Mouse (Mus musculus): ENCODE measurements around the gene Tnfrsf1b.

The Tnfrsf1b gene

GRCm38 (mm10) chr4:145246173-145247011, at the start of gene Tnfrsf1b:
Gene Tnfrsf1b, minus strand, starts transcription at chr4:145246870.
- DNase-seq (ENCODE audit: low read depth, low spot score): peak; percentile 67

DNA sequence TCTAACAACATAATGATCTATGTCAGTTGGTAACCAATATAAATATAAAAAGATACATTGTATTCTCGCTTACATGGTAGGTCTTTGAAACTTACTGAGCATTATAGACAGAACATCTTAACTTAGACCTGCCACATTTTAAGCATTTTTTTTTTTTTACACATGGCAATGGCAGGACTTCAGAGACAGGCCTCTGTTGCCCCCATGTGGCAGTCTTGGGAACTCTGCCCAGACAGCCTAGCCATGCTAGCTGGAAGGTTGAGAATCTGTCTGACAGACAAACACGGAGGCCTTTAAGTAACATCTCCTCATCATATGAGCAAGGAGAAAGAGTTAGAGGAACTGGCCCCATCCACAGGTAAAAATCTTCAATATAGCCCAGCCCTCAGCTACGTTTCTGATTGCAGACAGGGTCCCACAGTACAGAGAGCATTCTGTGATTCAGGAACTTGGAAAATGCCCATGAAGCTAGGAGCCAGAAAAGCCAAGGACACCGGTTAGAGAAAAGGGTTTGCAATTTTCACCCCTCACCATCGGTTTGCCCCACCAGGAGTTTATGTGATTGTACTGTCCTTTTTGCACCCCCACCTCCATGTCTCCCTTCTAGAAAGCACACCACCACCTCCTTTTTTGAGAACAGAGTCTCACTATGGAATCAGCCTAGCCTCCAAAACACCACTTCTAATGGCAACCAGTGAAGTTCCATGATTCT, 49.1 kb upstream of the Tnfrsf1b start:
- peak; percentile 83 for DNase-seq (ENCODE audit: low read depth, low spot score)

GRCm38 (mm10) chr4:145294588-145294987, 47.9 kb upstream of the Tnfrsf1b start:
- no peak for DNase-seq (ENCODE audit: low read depth, low spot score)

- DNase-seq (ENCODE audit: low read depth, low spot score): peak; percentile 94
Measured at GRCm38 (mm10) chr4:145286369-145287120, 39.9 kb upstream of the Tnfrsf1b start.

GRCm38 (mm10) chr4:145284675-145285074, 38.0 kb upstream of the Tnfrsf1b start:
- DNase-seq (ENCODE audit: low read depth, low spot score): no peak

GRCm38 (mm10) chr4:145283441-145283840, 36.8 kb upstream of the Tnfrsf1b start:
- DNase-seq (ENCODE audit: low read depth, low spot score): no peak

DNA sequence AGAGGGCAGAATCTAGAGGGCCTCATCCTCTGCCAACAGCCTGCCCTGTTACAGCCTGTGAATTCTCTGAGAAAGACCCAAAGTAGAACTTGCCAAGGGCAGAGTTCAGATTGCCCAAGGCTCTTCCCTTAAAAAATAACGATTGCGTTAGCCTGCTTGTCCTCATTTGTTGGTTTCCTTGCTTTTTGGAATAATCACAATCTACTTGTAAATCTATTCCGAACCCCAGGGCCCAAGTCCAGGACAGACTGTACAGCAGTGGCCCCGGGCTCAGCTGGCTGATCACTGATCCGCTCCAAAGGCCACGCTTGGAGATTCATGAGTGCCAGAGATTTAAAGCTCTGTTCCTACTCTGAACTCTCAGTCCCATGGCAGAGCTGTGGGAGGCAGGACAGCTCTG, 34.3 kb upstream of the Tnfrsf1b start:
- DNase-seq (ENCODE audit: low read depth, low spot score): no peak

DNA sequence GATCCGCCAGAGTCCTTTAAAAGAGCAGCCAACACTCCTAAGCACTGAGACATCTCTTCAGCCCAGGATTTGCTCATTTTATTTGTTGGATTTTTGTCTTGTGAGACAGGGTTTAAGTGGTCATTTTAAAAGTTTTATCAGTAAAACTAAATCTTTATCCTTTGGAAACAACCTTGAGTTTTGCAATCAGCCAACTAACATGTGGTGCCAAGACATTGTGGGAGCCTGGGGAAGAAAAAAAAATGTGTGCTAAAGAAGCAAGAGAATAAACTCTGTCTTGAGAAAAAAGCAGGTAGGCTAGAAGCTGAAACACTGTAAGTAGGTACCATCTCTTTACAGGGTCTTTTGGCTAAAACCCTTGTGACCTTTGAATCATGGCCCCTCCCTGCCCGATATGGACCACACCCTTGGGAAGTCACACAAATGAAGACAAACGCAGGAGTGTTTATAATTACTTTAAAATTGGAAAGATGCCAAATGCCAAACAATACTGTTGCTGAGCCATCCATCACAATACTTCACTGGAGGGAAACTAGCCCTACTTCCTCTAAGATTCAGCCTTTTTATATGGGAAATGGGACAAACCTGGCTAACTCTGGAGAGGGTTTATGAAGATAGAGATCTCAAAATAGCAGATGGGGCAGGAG, 32.2 kb upstream of the Tnfrsf1b start:
- peak; percentile 60 for DNase-seq (ENCODE audit: low read depth, low spot score)

- no peak for DNase-seq (ENCODE audit: low read depth, low spot score)
Measured at GRCm38 (mm10) chr4:145278231-145278630, 31.6 kb upstream of the Tnfrsf1b start.

DNA sequence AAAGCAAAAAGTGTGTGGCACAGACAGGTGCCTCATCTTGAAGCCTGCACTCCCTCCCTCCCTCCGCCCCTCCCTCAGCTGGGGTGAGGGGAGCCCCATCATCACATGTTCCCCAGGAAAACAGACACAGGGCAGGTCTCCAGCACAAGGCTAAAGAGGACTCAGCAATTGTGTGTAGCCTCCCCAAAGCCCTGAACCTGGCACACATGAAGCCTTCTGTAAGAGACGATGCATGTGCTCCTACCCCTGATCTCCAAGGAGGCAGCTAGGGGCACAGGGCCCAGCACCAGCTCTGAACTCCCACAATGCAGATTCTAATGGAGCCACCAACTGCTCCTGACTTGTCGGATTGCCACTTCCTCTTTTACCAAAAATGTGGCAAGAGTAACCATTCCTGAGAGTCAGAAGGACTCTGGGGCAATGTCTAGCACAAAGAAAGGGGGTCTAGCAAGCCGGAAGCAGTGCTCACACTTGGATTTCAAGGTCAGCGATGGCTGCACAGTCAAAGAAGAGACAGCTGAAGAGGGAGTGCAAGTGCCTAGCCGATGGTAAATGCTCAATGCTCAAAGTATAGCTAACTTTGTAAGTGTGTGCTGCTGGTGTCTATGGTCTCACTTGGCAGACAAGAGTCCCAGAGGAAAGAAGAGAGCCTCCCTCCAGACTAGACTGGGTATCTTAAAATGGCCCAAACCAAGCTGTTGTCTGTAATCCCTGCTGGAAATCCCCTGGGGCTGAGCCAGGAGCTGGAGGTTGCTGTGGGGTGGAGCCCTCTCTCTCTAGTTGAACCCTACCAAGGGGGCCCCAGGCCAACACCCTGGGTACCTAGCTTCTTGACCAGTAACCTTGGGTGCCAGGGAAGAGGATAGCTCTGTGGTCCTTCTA, 29.9 kb upstream of the Tnfrsf1b start:
- DNase-seq (ENCODE audit: low read depth, low spot score): peak; percentile 62

- DNase-seq (ENCODE audit: low read depth, low spot score): no peak
Measured at GRCm38 (mm10) chr4:145274887-145275286, 28.2 kb upstream of the Tnfrsf1b start.

- no peak for DNase-seq (ENCODE audit: low read depth, low spot score)
Measured at GRCm38 (mm10) chr4:145273923-145274322, 27.3 kb upstream of the Tnfrsf1b start.

DNA sequence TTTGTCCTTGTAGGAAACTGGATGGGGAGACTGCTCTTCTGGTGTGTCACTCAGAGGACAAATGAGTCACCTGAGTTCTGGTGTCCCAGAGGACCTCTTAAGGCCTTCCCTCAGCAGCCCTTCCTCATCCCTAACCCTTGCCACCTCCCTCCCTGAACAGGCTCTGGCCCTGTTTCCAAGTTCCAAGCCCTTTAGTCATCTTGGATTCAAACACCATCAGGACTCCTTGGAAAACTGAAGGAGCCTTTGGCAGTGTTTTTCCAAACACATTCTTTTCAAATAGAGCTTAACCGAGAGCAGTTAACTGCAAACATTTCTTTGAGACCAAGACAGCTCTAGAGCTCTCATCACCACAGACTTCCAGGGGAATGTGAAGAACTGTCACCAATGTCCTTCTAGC, 26.1 kb upstream of the Tnfrsf1b start:
- DNase-seq (ENCODE audit: low read depth, low spot score): peak; percentile 98

DNA sequence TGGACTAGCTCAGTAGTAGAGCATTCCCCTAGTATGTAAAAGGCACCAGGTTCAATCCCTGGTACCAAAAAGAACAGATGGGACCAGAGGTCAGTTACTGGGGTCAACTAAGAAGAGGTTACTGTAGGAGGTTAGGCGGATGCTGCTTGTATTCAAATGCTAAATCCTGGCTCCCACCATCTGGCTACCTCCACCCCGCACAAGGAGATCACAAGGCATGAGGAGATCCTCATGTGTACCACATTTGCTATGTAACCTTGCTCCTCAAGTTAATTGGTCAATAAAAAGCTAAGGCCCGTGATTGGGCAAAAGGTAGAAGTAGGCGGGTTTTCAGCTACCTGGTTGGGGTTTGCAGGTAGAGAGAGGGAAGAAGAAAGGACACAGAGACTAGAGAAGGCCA, 25.0 kb upstream of the Tnfrsf1b start:
- DNase-seq (ENCODE audit: low read depth, low spot score): no peak

DNA sequence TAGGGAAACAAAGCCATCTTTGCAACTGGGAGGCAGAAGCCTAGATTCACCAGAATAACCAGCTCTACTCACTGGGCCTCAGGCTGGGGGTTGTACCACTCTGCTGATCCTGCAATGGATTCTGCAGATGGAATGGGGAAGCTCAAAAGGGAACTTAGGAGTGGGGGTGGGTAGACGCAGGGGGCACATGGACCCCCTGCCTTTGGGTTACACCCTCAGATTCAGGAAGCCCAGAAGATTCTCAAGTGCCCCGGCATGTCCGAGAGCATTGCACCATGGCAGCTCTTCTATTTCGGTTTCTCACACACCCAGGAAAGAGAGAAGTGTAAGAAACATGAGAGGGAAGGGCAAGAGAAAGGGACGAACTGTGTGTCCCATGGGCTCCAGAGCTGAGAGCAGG, 23.5 kb upstream of the Tnfrsf1b start:
- no peak for DNase-seq (ENCODE audit: low read depth, low spot score)

DNA sequence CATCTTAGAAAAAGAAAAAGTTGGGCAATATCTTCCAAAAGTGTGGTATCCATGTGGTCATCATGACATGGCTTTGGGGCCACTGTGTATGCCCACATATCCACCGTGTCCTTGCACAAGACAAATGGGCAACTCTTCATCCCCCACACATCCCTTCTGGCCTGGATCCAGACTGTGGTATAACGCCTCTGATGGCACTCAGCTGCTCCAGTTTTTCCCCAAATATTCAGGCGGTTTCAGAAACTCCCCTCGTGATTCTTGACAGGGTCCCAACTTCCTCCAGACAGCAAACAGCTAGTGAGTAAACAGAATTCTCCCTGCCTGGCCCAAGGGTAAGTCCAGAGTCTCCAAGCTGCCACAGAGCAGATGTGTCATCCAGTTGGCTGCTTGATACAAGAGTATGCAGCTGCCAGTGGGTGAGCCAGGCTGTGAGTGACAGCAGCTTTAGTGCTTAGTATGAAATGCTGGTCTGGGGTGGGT, 21.0 kb upstream of the Tnfrsf1b start:
- DNase-seq (ENCODE audit: low read depth, low spot score): peak; percentile 84

DNA sequence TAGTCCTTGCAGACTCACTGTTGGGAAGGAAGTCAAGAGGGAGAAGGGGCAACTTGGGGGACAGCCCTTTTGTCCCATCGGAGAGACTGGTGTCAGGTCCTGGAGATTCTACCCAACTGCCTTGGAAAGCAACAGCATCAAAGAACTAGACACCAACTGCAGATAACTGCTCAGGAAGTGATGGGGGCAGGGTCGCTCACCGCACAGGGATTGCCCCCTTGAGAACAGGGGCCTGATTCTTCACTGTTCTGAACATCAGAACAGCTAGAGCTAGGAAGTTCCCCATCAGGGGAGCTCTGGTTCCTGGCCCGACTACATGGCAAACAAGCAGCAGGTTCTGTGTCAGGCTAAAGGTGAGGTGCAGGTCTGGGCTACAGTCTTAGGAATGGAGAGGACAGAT, 19.8 kb upstream of the Tnfrsf1b start:
- DNase-seq (ENCODE audit: low read depth, low spot score): no peak

GRCm38 (mm10) chr4:145264761-145265160, 18.1 kb upstream of the Tnfrsf1b start:
- no peak for DNase-seq (ENCODE audit: low read depth, low spot score)

DNA sequence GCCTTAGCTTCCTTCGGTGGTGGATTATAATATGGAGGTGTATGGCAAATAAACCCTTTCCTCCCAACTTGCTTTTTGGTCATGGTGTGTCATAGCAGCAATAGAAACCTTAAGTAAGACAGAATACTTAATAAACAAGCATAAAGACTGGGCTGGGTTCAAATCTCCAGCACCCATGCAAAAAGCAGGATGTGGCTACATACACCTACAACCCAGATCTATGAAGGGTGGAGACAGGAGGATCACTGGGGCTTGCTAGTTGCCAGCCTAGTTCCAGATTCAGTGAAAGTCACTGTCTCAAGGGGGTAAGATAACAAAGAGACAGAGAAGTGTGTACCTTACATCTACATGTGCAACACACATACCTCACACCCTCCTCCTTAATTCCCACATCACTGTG, 16.9 kb upstream of the Tnfrsf1b start:
- DNase-seq (ENCODE audit: low read depth, low spot score): no peak

DNA sequence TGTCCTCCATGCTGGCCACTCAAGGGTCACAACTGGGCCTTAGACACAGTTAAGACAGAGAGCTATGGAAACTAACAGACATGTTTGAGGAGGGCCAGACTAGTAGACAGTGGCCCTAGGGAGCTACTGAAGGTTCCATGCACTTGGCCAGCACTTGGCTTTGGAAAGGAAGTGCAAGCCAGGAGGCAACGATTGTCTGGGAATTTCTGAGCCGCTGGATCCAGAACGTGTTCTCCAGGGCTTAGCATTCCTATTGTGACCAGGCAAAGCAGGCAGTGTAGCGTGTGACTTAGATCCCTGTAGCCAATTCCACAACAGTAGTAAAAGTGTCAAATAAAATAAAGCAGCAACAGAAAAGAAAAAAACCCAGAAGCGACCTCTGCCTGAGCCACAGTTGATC, 14.1 kb upstream of the Tnfrsf1b start:
- no peak for DNase-seq (ENCODE audit: low read depth, low spot score)

All from 3T3-L1 (cell line).